Mouse (Mus musculus): Measurements from ENCODE around the gene Eif3a.

Eif3a gene

DNA sequence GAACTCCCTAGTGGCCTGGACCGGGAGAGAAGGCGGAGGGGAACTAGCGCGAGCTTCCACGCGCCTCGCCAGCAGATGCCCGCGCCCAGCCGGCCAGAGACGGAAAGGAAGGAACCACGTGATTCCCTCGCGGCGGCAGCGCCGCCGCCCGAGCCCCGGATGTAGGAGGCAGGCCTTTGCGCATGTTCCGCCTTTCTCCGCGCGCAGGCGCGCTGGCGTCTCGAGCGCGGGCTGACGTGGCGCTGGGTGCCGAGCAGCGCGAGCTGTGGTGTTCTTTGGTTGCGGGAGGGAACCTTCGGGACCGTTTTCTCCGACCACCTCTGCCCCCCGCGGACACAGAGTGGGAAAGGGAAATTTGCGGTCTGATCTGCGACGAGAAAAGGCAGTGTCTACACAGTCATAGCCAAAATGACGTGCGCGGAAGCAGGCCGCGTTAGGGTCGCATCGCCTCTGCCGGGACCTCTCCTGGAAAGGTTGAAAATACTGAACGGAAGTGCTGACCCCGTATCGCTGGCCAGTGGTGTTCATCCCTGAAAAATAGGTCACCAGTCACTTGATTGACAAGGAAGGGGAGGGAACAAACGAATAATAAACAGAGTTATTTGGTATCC is at the start of gene Eif3a:
Gene Eif3a (minus strand): TSS at position 108 of the 611 bp plus-strand sequence.
- peak; percentile 96 for DNase-seq (ENCODE audit: low read depth)

DNA sequence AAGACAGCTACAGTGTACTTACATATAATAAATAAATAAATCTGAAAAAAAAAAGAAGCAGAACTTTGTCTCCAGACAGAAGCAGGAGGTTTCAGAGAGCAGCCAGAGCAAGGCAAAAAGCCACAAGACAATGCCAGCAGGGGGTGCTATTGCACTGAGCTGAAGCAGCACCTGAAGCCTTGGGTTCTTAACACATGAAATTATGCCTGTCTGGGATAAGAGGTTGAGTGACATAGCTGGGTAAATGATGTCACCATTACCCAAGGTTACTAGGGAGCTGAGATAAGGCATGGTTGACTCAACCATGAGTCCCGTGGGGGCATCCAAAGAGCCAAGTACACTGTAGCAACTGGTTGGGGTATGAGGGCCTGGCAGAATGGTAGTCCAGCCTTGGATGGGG is 47.3 kb upstream of the Eif3a start:
- peak; percentile 86 for DNase-seq (ENCODE audit: low read depth)

- DNase-seq (ENCODE audit: low read depth) = no peak
Measured at GRCm38 (mm10) chr19:60818677-60819076, 28.2 kb upstream of the Eif3a start.

GRCm38 (mm10) chr19:60813133-60813532 is 22.7 kb upstream of the Eif3a start:
- no peak for DNase-seq (ENCODE audit: low read depth)

DNA sequence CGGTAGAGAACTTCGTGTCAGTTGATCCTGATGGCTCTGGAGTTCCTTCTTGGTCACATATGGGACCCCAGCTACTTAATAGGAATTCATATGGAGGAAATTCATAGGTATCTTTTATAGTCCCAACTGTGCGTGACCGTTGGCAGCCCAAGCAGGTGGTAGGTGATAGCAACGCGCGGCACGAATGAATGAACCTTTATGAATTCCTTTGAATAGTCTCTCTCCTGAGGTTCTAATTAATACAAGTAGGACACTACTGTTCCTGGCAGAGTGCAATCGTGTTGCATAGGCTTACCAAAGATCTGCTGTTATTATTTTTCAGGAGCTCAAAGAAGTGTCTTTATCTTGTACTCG is 21.6 kb upstream of the Eif3a start:
- DNase-seq (ENCODE audit: low read depth) = peak; percentile 49

- peak; percentile 94 for DNase-seq (ENCODE audit: low read depth)
Measured at GRCm38 (mm10) chr19:60811098-60812035, 20.9 kb upstream of the Eif3a start, which contains the start of gene Fam45a. Gene Fam45a, plus strand, starts transcription at chr19:60811585.

DNA sequence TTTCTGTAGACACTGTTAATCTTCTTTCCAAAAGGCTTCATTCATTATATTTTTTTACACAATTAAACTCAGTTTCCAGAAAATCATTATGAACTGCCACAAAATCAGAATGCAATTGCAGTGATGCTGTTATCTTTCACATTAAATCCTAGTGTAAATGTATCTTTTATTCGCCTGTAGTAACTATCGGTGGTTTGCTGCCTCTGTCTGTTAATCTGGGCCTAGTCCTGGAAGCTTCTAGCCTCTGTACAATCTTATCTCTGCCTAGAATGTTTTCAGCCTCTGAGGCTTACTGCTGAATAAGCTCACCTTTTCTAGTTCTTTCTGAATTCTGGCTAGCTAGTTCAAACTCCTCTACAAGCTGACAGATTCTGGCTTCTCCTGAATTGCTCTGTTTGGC is 19.5 kb upstream of the Eif3a start:
- no peak for DNase-seq (ENCODE audit: low read depth)

- no peak for DNase-seq (ENCODE audit: low read depth)
Measured at GRCm38 (mm10) chr19:60804903-60805302, 14.4 kb upstream of the Eif3a start.

GRCm38 (mm10) chr19:60799867-60800569 is 9.6 kb upstream of the Eif3a start:
- no peak for DNase-seq (ENCODE audit: low read depth)

DNA sequence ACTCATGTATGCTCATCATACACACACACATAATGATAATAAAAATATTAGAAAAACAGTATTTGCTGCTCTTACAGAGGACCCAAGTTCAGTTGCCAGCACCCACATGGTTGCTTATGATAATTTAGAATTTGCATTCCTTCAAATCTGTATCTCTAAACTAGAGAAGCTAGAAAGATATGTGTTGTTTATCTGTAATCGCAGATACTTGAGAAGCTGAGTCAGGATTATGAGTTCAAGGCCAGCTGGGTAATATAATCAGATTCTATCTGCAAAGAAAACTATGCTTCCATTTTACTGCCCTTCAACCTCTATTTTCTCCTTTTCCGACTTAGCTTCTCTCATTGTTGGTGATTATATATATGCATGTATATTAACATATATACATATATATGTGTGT is 7.0 kb upstream of the Eif3a start:
- no peak for DNase-seq (ENCODE audit: low read depth)

DNA sequence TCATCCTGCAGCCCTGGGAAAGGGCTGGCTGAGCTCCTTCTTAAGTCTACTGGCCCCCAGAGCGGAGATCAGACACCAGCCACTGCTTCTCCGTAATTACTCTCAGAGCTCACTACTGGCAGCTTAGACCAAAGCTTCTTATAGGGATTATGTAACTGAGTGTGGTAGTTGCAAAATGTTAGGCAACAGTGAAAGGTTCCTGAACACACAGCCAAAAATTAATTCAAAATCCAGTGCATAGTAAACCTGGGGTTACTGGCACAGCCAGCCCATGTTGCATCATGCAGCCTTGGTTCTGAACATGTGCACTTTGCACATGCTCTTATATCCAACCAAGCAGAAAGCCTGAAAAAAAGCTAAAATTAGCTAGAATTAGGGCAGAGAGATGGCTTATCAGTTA is 4.8 kb upstream of the Eif3a start:
- no peak for DNase-seq (ENCODE audit: low read depth)

DNA sequence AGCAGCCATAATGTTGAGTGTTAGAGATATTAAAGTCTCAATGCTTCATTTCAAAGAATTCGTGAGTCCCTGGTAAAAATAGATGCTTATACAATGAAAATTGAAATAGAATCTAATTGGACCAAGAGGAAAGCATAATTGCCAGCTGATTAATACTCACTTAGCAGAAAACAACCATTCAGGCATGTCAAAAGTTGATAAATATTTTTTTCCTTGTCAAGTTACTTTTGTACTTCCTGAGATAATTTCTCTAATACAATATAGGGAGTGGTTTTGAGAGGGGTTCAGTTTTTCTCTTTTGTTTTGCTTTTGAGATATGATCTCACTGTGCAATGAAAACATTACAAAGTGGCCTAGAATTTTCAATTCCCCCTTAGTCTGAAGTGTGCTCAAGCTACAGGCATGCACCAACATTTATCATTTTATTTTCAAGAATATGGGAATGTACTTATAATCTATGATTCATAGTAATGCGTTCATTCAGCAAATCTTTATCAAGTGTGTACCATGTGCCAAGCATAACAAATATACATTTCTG is 2.8 kb upstream of the Eif3a start:
- no peak for DNase-seq (ENCODE audit: low read depth)

GRCm38 (mm10) chr19:60791164-60791563 is 706 bp upstream of the Eif3a start:
- DNase-seq (ENCODE audit: low read depth) = no peak

- DNase-seq (ENCODE audit: low read depth) = no peak
Measured at GRCm38 (mm10) chr19:60789919-60790506, 445 bp downstream of the Eif3a start.

GRCm38 (mm10) chr19:60789452-60789851 is 1.0 kb downstream of the Eif3a start:
- DNase-seq (ENCODE audit: low read depth) = no peak

GRCm38 (mm10) chr19:60788214-60788960 is 2.1 kb downstream of the Eif3a start:
- peak; percentile 10 for DNase-seq (ENCODE audit: low read depth)

- DNase-seq (ENCODE audit: low read depth) = peak; percentile 28
Measured at GRCm38 (mm10) chr19:60787465-60788150, 2.9 kb downstream of the Eif3a start.

GRCm38 (mm10) chr19:60784712-60785111 is 5.7 kb downstream of the Eif3a start:
- no peak for DNase-seq (ENCODE audit: low read depth)

DNA sequence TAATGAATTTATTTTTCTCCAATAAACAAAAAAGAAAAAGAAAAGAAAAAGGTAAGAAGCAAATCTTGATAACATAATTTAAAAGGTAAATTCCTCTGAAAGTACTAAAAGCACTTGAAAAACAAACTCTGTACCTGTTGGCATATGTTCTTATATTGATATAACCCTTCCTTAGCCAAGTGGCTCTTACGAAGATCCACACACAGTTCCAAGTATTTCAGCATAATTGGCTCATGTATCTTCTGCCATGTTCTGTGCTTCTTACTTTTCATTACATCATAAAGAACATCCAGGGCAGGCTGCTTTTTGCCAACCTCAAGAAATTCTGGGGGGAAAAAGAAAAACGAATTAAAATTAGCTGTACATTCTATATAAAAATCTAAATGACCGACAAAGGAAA is 8.4 kb downstream of the Eif3a start:
- DNase-seq (ENCODE audit: low read depth) = no peak

DNA sequence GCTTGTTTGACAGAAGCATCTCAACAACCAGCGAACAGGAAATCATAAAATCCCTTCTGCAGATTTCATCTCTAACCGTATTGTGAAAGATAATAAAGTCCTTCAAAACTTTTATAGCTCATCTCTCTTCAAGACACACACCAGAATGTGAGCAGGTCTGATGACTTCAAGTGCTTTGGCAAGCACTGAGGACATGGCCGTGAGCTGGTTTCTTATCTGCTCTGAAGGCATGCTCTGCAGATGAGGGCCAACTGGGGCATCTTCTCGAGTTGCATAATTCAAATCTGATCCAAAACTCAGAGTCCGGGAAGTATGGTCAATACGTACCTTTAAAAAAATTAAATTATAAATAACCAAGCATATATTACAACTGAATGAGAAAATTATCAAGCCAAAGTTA is 17.1 kb downstream of the Eif3a start:
- DNase-seq (ENCODE audit: low read depth) = no peak
